Mouse (Mus musculus) hindbrain, embryonic 12.5 days (tissue): ENCODE measurements around the gene Sox5. TPM values are rescaled to one million over a fixed set of nuclear protein-coding genes. Genes with fewer than 3 reads are reported as not detected.
A peak's percentile ranks its signal among the peaks of the same experiment; 100 is the strongest.

Source experiments
- ATAC-seq: fragments of 200-750 bp; cut with Nextera tagmentation; 2 replicates; pipeline ENCODE4 v1.8.0; 2017; ENCODE audit warnings: moderate TSS enrichment; ENCODE audit not compliant: low FRiP score
- H3K27ac ChIP-seq: fragments of 300-500 bp; sonication (generic); 2 replicates; pipeline ENCODE4 v1.5.1; 2016; ENCODE audit warnings: mild to moderate bottlenecking
- H3K27me3 ChIP-seq: fragments of 300-500 bp; sonication (generic); 2 replicates; pipeline ENCODE4 v1.6.1; 2016; ENCODE audit warnings: mild to moderate bottlenecking
- H3K36me3 ChIP-seq: fragments of 300-500 bp; sonication (generic); 2 replicates; pipeline ENCODE4 v1.6.1; 2016; ENCODE audit warnings: mild to moderate bottlenecking
- H3K4me1 ChIP-seq: fragments of 300-500 bp; sonication (generic); 2 replicates; pipeline ENCODE4 v1.6.1; 2016
- H3K4me2 ChIP-seq: fragments of 300-500 bp; sonication (generic); replicated peaks from 2 replicates; pipeline ENCODE4 v1.6.1; 2016; ENCODE audit warnings: mild to moderate bottlenecking
- H3K4me3 ChIP-seq: fragments of 300-500 bp; sonication (generic); 2 replicates; pipeline ENCODE4 v1.5.1; 2016; ENCODE audit warnings: mild to moderate bottlenecking
- H3K9ac ChIP-seq: fragments of 300-500 bp; sonication (generic); 2 replicates; pipeline ENCODE4 v1.6.1; 2016; ENCODE audit warnings: mild to moderate bottlenecking, moderate library complexity
- H3K9me3 ChIP-seq: fragments of 300-500 bp; sonication (generic); replicated peaks from 2 replicates; pipeline ENCODE4 v1.6.1; 2016; ENCODE audit warnings: mild to moderate bottlenecking
- WGBS: fragments of 180-500 bp; shearing (Covaris S2); methylation state at CpG from one replicate; pipeline ENCODE4 v1.1.7; 2016; 5-methylcytosine and 5-hydroxymethylcytosine counted together
- polyA plus RNA-seq: library from polyadenylated mRNA; unstranded; fragments of >200 nt; fragmentation: Nextera tagmentation; extraction: Ambion mirVana; gene quantifications from 2 replicates; pipeline ENCODE4 v1.2.1, GENCODE M21; 2016

The Sox5 gene
- polyA plus RNA-seq, 1 experiment from 2014 or later: 49.1 TPM

DNA sequence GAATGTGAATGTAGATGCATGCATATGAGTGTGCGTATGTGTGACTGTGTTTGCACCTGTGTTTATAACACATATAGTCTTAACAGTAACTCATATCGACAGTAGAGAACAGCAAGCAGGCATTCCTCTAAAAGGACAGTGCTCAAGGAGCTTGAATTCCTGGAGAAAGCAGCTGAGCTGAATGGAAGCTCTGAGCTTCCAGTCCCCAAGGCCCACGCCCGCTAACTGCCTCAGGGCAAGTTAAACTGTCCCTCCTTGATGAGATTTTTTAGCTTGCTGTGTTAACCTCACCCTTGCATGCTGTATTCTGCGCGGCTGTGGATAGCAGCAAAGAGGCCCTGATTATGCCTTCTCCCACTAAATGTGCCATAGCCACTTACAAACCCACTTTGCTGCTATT is 388.6 kb downstream of the Sox5 start:
- Histone ChIP-seq H3K9me3 (no peaks in the 10 kb centered on the region), H3K9ac (no peak overlapping the region), H3K4me1 (peaks cover 10% of the 10 kb centered on the region), H3K4me3 (no peak overlapping the region), H3K36me3 (no peaks in the 10 kb centered on the region), H3K27ac (no peak overlapping the region), H3K27me3 (0 out of 2 replicates have a peak, but pooled peaks cover 5% of the 10 kb centered on the region), H3K4me2 (no peak overlapping the region)
- WGBS: 78% methylated on average over 6 of the region's 6 CpGs
- ATAC-seq: no peak

DNA sequence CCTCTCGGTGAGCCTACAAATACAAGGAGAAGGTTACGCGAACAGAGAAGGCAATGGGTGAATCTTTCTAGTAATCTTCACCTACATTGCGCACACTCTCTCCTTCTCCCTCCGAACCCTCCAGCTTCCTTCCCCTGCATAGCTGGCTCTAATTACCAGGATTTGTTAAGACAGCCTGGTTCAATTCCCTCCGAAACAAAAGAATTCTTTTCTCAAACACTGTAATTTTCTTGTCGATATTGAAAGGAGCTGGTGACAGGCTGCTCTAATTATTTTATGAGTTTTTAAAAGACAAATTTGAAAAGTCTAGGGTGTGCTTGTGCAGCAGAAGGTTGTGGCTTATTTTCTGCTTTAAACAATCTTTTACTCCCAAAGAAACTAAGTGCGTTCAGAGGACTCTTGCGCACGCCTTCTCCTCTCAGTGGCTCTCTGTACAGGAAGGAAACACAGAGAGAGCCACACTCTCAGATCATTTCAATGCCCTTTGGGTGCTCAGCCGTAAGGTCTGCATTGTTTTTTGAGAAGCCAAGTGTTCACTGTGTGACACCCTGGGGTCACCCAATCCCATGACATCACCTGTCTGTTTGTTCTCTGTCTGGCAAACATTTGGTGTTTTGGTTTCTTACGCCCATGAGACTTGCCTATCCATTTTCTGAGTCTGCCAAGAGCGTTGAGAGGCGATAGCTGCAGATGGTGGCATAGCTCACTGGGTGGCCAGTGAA is 392.3 kb downstream of the Sox5 start:
- Histone ChIP-seq H3K9me3 (no peaks in the 10 kb centered on the region), H3K4me2 (no peak overlapping the region), H3K4me3 (no peak overlapping the region), H3K27me3 (no peaks in the 10 kb centered on the region), H3K9ac (no peak overlapping the region), H3K27ac (no peak overlapping the region), H3K36me3 (no peaks in the 10 kb centered on the region), H3K4me1 (no peaks in the 10 kb centered on the region; the same call in 1 of the 2 replicates)
- no peak for ATAC-seq
- 72% methylated on average over 14 of the region's 14 CpGs for WGBS

DNA sequence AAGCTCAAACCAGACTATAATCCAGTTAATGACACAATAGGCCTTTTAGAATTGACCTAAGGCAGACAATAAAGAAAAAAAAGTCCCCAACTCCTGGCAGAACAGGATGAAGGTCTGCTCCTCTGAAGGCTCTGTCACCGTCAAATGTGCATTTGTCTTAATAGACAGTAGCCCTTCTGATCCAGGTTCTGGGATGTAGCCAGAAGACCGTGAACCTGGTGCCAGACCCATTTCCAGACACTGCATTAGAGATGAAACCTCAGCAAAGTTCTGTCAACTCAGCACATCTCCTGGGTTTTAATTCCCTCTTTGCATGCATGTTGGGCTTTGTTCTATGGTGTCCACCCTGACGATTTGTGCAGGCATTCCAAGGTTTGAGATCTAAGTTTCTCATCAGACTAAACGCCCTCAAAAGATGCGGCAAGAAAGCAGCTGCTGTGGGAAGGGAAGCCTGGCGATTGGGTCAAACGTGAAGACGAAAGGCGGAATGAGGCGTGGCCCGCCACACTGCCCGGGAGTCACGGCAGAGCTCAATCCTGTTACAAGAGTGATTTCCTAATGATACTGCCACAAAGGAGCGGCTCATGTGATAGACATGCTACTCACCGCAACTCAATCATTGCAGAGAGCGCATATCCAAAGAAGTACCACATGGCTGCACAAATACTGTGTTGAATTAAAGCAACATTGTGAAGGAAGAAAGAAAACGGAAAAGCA is 394.1 kb downstream of the Sox5 start:
- Histone ChIP-seq H3K9ac (no peak overlapping the region), H3K4me1 (no peaks in the 10 kb centered on the region), H3K4me2 (no peak overlapping the region), H3K27ac (no peak overlapping the region), H3K4me3 (no peak overlapping the region), H3K36me3 (no peaks in the 10 kb centered on the region), H3K27me3 (no peaks in the 10 kb centered on the region), H3K9me3 (no peaks in the 10 kb centered on the region)
- 61% methylated on average over 17 of the region's 17 CpGs for WGBS
- ATAC-seq: 0 out of 2 replicates have a peak, but pooled peaks have one; percentile 26

DNA sequence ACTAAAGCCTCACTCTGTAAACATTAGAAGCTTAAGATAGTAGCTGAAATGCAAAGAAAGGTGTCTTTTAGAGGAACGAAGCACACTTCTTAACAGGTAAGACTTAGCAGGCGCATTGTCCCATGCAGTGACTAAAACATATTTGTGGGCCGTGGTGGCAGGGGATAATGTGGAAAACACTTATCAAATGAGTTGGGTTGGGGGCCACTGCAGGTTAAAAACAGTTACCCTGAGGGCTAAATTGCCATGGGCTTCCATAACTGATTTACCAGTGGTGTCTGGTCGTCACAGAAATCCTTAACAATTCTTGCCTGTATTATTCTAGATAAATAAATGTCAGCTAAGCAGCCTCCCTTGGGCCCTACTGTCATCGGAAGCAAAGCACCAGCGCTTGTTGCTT is 401.1 kb downstream of the Sox5 start:
- WGBS: 73% methylated on average over 6 of the region's 6 CpGs
- H3K9me3 ChIP-seq: no peaks in the 10 kb centered on the region

DNA sequence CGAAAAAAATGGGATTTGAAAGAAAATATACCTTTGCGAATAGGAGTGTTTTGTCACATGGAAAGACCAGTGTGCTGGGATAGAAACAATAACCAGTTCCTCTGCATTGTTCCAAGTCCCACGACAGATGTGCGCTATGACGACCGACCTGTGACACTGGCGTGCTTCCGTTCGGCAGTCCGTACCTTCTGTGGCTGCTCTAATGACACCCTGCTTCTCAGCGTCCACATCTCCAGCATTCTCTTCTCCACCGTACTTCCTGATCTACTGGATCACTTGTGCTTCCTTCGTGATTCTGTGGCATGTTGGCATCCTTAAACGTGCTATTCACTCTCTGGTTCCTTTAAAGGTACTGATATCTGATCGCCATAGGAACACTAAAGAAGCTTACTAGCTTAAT is 401.6 kb downstream of the Sox5 start:
- peaks cover 3% of the 10 kb centered on the region; the same call in 1 of the 2 replicates for H3K4me1 ChIP-seq
- no peaks in the 10 kb centered on the region; the same call in 1 of the 2 replicates for H3K27me3 ChIP-seq
- no peak overlapping the region for H3K9ac ChIP-seq
- 72% methylated on average over 15 of the region's 15 CpGs for WGBS
- no peak for ATAC-seq
- no peak overlapping the region for H3K4me2 ChIP-seq
- H3K4me3 ChIP-seq: no peak overlapping the region
- H3K9me3 ChIP-seq: no peaks in the 10 kb centered on the region
- H3K27ac ChIP-seq: no peak overlapping the region
- no peaks in the 10 kb centered on the region for H3K36me3 ChIP-seq

More for the DNA sequence above, 401.1 kb downstream of the Sox5 start:
- no peak overlapping the region for H3K4me3 ChIP-seq
- peaks cover 3% of the 10 kb centered on the region; the same call in 1 of the 2 replicates for H3K4me1 ChIP-seq
- H3K27me3 ChIP-seq: no peaks in the 10 kb centered on the region; the same call in 1 of the 2 replicates
- H3K27ac ChIP-seq: no peak overlapping the region
- no peaks in the 10 kb centered on the region for H3K36me3 ChIP-seq
- no peak for ATAC-seq
- no peak overlapping the region for H3K9ac ChIP-seq
- H3K4me2 ChIP-seq: no peak overlapping the region

DNA sequence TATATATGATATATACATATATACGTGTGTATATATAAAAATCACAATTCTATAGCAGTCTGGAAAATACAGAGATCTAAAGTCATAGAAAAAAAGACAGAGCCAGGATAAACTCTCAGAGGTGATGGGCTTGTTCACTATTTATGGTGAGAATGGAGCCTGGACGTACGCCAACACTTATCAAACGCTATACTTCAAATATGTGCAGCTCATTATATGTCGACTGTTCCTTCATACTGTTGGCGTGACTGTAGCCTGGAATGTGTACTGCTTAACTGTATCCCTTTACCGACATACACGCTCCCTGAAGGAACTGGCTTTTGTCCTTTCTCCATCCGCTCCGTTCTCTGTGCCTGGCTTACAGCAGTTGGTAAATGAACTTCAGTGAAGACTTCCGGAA is 407.0 kb downstream of the Sox5 start:
- H3K36me3 ChIP-seq: no peaks in the 10 kb centered on the region
- H3K9ac ChIP-seq: no peak overlapping the region
- 95% methylated on average over 11 of the region's 11 CpGs for WGBS
- no peak overlapping the region for H3K4me3 ChIP-seq
- no peak overlapping the region for H3K27ac ChIP-seq
- no peaks in the 10 kb centered on the region for H3K4me1 ChIP-seq
- H3K27me3 ChIP-seq: no peaks in the 10 kb centered on the region; the same call in none of the 2 replicates
- ATAC-seq: no peak
- H3K4me2 ChIP-seq: no peak overlapping the region
- H3K9me3 ChIP-seq: no peaks in the 10 kb centered on the region

DNA sequence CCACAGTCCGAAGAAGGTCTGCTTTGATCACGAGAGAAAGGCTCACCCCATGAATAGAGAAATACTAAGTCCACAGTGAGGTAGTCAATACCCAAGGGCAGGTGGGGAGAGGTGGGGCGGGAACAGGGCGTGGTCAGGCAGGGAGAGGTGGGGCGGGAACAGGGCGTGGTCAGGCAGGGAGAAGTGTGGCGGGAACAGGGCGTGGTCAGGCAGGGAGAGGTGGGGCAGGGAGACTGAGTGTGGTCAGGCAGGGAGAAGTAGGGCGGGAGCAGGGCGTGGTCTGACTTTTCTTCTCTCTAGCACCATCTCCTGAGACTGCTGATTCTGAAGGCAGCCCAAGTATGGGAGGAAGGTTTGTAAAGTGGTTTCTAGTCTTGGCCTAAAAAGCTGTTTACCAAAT is 411.1 kb downstream of the Sox5 start:
- 58% methylated on average over 10 of the region's 10 CpGs for WGBS
- H3K4me2 ChIP-seq: no peak overlapping the region
- H3K9ac ChIP-seq: no peak overlapping the region
- H3K36me3 ChIP-seq: no peaks in the 10 kb centered on the region
- no peak overlapping the region for H3K27ac ChIP-seq
- no peak overlapping the region for H3K4me3 ChIP-seq
- no peak for ATAC-seq
- no peaks in the 10 kb centered on the region; the same call in 1 of the 2 replicates for H3K27me3 ChIP-seq
- no peaks in the 10 kb centered on the region for H3K4me1 ChIP-seq
- no peaks in the 10 kb centered on the region for H3K9me3 ChIP-seq

DNA sequence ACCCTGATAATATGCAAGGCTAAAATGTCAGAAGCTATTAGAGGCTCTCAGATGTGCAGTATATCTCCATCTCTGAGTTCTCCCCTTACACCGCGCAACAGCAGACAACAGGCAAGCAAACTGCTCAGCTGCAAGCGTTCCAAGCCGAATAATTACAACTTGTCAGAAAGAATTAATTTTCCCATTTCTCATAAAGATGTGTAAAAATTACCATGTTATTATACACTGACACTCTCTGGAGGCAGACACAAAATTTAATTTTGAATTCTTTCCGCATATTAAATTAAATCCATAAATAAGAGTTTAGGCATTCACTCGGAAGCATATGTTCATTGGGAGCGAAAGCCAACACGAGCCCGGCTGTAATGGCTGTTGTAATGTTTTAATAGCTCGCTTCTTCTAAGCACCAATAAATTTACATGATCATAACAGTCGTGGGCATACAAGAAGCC is 414.1 kb downstream of the Sox5 start:
- peak; percentile 69 for ATAC-seq
- H3K4me1 ChIP-seq: no peaks in the 10 kb centered on the region
- WGBS: 77% methylated on average over 11 of the region's 11 CpGs

DNA sequence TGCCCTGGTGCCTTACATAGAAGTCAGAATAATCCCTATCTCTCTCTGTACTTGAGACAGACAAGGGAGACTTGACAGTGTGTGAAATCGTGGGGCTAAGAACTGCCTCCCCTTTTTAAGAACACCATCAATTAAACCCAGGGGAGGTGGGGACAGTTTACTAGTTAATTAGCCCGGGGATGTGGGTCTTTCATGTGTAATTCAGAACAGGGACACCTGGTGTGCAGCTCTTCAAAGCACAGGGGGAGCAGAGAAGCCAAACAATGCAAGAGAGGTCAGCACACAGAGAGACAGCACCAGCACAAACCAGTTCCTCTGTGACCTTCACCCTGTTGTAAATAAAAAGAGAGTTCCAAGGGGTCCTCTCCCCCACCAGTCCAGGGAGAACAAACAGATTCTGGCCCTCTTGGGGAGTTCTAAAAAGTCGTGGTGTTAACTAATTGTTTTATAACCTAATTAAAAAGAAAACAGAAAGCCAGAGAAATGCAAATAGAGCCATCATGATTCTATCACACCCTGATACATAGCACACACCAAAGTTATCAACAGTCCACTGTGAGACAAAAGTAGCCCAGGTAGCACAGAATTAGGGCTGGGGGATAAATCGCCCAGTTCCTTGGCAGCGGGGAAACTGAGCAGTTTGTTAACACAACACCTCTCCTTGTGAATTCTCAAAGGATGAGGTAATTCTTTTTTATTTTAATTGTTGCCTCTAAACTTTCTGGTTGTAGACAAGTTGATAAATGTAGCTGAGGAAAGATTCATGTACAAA is 420.3 kb downstream of the Sox5 start:
- Histone ChIP-seq H3K4me2 (no peak overlapping the region), H3K9ac (no peak overlapping the region), H3K27ac (no peak overlapping the region), H3K27me3 (peaks cover 23% of the 10 kb centered on the region), H3K9me3 (no peaks in the 10 kb centered on the region), H3K4me3 (no peak overlapping the region), H3K36me3 (no peaks in the 10 kb centered on the region), H3K4me1 (peaks cover 13% of the 10 kb centered on the region)
- WGBS: 9% methylated on average over 5 of the region's 5 CpGs
- no peak for ATAC-seq

More for the DNA sequence above, 414.1 kb downstream of the Sox5 start:
- Histone ChIP-seq H3K4me2 (no peak overlapping the region), H3K36me3 (no peaks in the 10 kb centered on the region), H3K9ac (no peak overlapping the region), H3K4me3 (no peak overlapping the region), H3K27me3 (peaks cover 16% of the 10 kb centered on the region; the same call in 1 of the 2 replicates), H3K27ac (no peak overlapping the region), H3K9me3 (no peaks in the 10 kb centered on the region)

DNA sequence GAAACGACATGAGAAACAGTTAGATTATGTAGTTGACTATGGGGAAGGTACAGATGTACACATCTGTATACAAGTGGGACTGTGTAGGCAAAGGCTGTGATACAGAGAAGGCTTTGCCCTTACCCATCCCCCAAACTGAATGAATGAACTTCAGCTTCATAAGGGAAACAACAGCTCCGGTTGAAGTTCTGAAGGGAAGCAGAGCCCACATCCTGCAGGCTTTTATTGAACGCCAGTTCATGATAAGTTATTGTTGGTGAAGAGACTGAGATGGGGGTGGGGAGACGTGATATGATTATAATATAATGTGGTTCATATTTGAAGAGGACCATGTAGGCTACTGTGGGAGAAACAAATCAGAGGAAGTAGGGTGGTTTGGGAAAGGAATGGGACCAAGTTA is 424.7 kb downstream of the Sox5 start:
- Histone ChIP-seq H3K27me3 (peaks cover 7% of the 10 kb centered on the region), H3K36me3 (no peaks in the 10 kb centered on the region), H3K27ac (no peak overlapping the region), H3K4me1 (peaks cover 13% of the 10 kb centered on the region), H3K4me3 (no peak overlapping the region), H3K9me3 (no peaks in the 10 kb centered on the region), H3K4me2 (no peak overlapping the region), H3K9ac (no peak overlapping the region)
- ATAC-seq: no peak
- 94% methylated on average over 4 of the region's 4 CpGs for WGBS

DNA sequence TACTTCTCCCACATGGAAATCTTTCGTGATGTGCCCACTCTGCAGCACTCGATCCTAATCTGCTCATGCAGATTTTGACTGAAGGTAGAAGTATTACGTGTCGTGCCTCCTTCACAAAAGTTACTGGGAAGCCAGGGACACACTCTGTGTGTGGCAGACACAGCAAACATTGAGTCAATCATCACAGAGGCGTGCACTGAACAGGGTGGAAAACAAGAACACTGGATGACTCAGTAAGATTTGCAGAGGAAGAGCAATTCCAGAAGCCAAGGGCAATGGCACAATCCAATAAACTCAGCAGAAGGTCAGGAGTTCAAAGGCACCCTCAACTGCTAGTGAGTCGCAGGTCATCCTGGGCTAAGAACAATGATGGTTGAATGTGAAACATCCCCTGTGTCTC is 430.7 kb downstream of the Sox5 start:
- H3K9ac ChIP-seq: no peak overlapping the region
- no peaks in the 10 kb centered on the region; the same call in 1 of the 2 replicates for H3K27me3 ChIP-seq
- H3K36me3 ChIP-seq: no peaks in the 10 kb centered on the region
- no peak overlapping the region for H3K4me2 ChIP-seq
- no peak overlapping the region for H3K4me3 ChIP-seq
- no peaks in the 10 kb centered on the region for H3K9me3 ChIP-seq
- WGBS: 84% methylated on average over 6 of the region's 6 CpGs
- no peak overlapping the region for H3K27ac ChIP-seq
- no peaks in the 10 kb centered on the region for H3K4me1 ChIP-seq
- no peak for ATAC-seq

DNA sequence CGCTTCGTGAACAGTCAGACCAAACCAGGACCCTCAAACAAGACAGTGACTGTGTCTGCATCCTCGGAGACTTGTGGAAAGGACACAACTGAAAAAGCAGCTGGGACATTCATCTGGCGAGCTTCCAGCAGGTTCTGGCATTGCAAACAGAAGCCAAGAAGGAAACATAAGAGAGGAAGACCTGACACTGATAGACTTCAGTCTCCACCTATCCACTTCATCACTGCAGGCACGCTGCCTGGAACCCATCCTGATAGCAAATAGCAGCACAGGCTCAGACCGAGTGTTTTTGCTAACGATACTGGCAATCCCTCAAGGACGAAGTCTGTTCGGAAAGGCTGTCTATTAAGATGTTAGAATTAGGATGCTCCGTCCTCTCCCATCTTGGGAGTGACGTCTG is 438.4 kb downstream of the Sox5 start:
- no peak overlapping the region for H3K27ac ChIP-seq
- WGBS: 75% methylated on average over 11 of the region's 11 CpGs
- H3K4me2 ChIP-seq: no peak overlapping the region
- H3K4me1 ChIP-seq: no peaks in the 10 kb centered on the region
- H3K4me3 ChIP-seq: no peak overlapping the region
- no peaks in the 10 kb centered on the region for H3K36me3 ChIP-seq
- H3K27me3 ChIP-seq: no peaks in the 10 kb centered on the region
- H3K9me3 ChIP-seq: no peaks in the 10 kb centered on the region
- no peak for ATAC-seq
- H3K9ac ChIP-seq: no peak overlapping the region
